Comparison of ENCODE assay signal across 10 mouse cellular contexts in the genomic region with DNA sequence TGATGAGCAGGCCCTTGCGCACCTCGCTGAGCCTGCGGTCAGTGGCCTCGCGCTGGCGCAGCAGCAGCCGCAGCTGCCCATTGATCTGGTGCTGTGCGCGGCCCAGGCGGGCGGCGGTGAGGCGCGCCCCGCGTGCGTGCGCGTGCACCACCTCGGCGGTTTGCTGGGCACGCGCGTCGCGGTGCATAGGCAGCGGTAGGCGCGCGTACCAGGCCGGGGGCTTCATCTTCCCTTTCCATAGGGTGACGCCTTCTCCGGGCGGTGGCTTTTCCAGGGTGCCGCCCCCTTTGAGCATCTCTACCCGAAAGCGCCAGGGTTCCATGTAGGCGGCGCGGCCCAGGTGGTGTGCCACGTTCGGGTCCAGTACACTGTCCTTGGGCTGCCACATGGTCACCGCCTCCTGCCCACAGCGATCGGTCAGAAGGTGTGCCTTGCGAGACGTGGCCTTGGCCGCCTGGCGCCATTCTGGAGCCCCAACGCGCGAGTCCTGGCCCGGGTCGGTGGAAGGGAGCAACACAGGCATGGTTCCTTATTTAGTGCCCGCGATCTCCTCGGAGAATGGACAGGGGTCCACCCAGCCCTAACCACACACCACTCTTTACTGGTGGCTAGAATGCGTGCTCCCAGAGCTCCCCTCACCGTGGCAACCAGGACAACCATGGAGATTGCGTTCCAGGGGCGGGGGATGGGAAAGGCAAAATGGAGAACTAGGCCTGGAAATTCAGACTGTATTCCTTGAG. TPM values are rescaled to one million over a fixed set of nuclear protein-coding genes. Genes with fewer than 3 reads are reported as not detected.
DNase-seq lines count a peak whose midpoint lies in the region; ATAC-seq and TF ChIP-seq lines count a peak whose summit lies in the region.
"Had no signal": no experiment of that assay in that cellular context is flagged by ENCODE, and none has a peak within 500 bp of the region (broad histone marks: within the 10 kb centered on the region; RNA-seq: fewer than 3 reads in every experiment).

TSS of gene Ccdc105 (minus strand) at position 614 of the 740 bp plus-strand sequence.

- peak within 1 kb of the TSS; percentile 51 for H3K4me3 ChIP-seq in lung, embryonic 14.5 days (ENCODE audit: low read depth, low read length)
- peak within 1 kb of the TSS; percentile 73 for H3K4me3 ChIP-seq in embryonic facial prominence, embryonic 10.5 days
- H3K4me3 ChIP-seq in heart, embryonic 12.5 days, result peak within 1 kb of the TSS; percentile 70
- peak within 1 kb of the TSS; percentile 67 for H3K4me3 ChIP-seq in layer of hippocampus, adult 2 months
- peak within 1 kb of the TSS; percentile 29 for H3K4me3 ChIP-seq in liver, embryonic 15.5 days (replicated peaks)
- H3K4me3 ChIP-seq in thymus, adult 2 months (ENCODE audit: control insufficient read depth, insufficient read depth, low read length), result no peak within 1 kb of the TSS

- H3K4me2 ChIP-seq in lung, embryonic 14.5 days, result peak within 1 kb of the TSS; percentile 84
- H3K4me2 ChIP-seq in heart, embryonic 12.5 days, result peak within 1 kb of the TSS; percentile 98
- peak within 1 kb of the TSS; percentile 52 for H3K4me2 ChIP-seq in liver, embryonic 15.5 days

- H3K36me3 ChIP-seq in lung, embryonic 14.5 days (ENCODE audit: insufficient read depth), result no peaks in the 10 kb centered on the region
- H3K36me3 ChIP-seq in embryonic facial prominence, embryonic 10.5 days (replicated peaks), result no peaks in the 10 kb centered on the region
- H3K36me3 ChIP-seq in heart, embryonic 12.5 days, result no peaks in the 10 kb centered on the region
- H3K36me3 ChIP-seq in liver, embryonic 15.5 days (replicated peaks), result no peaks in the 10 kb centered on the region
- no peaks in the 10 kb centered on the region for H3K36me3 ChIP-seq in thymus, adult 2 months (ENCODE audit: control insufficient read depth, insufficient read depth, low read length)
- H3K36me3 ChIP-seq: G1E had no signal

- no peaks in the 10 kb centered on the region for H3K4me1 ChIP-seq in lung, embryonic 14.5 days (ENCODE audit: insufficient read depth)
- peaks cover 22% of the 10 kb centered on the region for H3K4me1 ChIP-seq in embryonic facial prominence, embryonic 10.5 days
- H3K4me1 ChIP-seq in heart, embryonic 12.5 days (replicated peaks), result peaks cover 7% of the 10 kb centered on the region
- no peaks in the 10 kb centered on the region for H3K4me1 ChIP-seq in liver, embryonic 15.5 days (replicated peaks)
- no peaks in the 10 kb centered on the region for H3K4me1 ChIP-seq in thymus, adult 2 months (replicated peaks; ENCODE audit: control insufficient read depth, insufficient read depth, low read length)

- H3K27me3 ChIP-seq in lung, embryonic 14.5 days (ENCODE audit: insufficient read depth, low read length), result no peaks in the 10 kb centered on the region
- H3K27me3 ChIP-seq in embryonic facial prominence, embryonic 10.5 days (replicated peaks; ENCODE audit: low read depth, poor library complexity, severe bottlenecking), result peaks cover 26% of the 10 kb centered on the region
- peaks cover 34% of the 10 kb centered on the region for H3K27me3 ChIP-seq in heart, embryonic 12.5 days (replicated peaks)
- H3K27me3 ChIP-seq in liver, embryonic 15.5 days, result peaks cover 28% of the 10 kb centered on the region
- H3K27me3 ChIP-seq in thymus, adult 2 months (ENCODE audit: control insufficient read depth, insufficient read depth, low read length), result no peaks in the 10 kb centered on the region; the same call in 1 of the 2 replicates

- peak; percentile 93 for DNase-seq in lung, embryonic 14.5 days
- no peak for DNase-seq in lung, postnatal 25 days (ENCODE audit: low spot score)
- peak; percentile 91 for DNase-seq in embryonic facial prominence, embryonic 10.5 days (ENCODE audit: low spot score)
- peak; percentile 77 to 81 for DNase-seq in layer of hippocampus, adult 2 months (ENCODE audit: low spot score in 2 of 2)
- DNase-seq in retina, embryonic 14.5 days (ENCODE audit: low spot score), result peak; percentile 86
- DNase-seq in thymus, adult 2 months, result no peak

- H3K9me3 ChIP-seq in lung, embryonic 14.5 days (ENCODE audit: low read depth, low read length), result no peaks in the 10 kb centered on the region
- H3K9me3 ChIP-seq in embryonic facial prominence, embryonic 10.5 days, result no peaks in the 10 kb centered on the region
- no peaks in the 10 kb centered on the region for H3K9me3 ChIP-seq in heart, embryonic 12.5 days (replicated peaks)
- no peaks in the 10 kb centered on the region for H3K9me3 ChIP-seq in liver, embryonic 15.5 days (replicated peaks)

- peak within 1 kb of the TSS; percentile 69 for H3K9ac ChIP-seq in lung, embryonic 14.5 days
- peak within 1 kb of the TSS; percentile 76 for H3K9ac ChIP-seq in heart, embryonic 12.5 days
- no peak within 1 kb of the TSS for H3K9ac ChIP-seq in liver, embryonic 15.5 days

- ATAC-seq in lung, embryonic 14.5 days (ENCODE audit: insufficient read depth), result peak; percentile 96
- ATAC-seq in heart, embryonic 12.5 days (ENCODE audit: insufficient number of reproducible peaks, low FRiP score), result peak; percentile 82
- ATAC-seq in liver, embryonic 15.5 days (ENCODE audit: insufficient read depth), result no peak

- 1% methylated on average over 50 of the region's 61 CpGs for WGBS in lung, embryonic 14.5 days
- 1% methylated on average over 61 of the region's 61 CpGs for WGBS in embryonic facial prominence, embryonic 10.5 days
- WGBS in heart, embryonic 12.5 days, result 1% methylated on average over 61 of the region's 61 CpGs
- 3% methylated on average over 60 of the region's 61 CpGs for WGBS in liver, embryonic 15.5 days (ENCODE audit: insufficient replicate concordance)
- 5% methylated on average over 61 of the region's 61 CpGs for WGBS in thymus, adult 2 months

- H3K27ac ChIP-seq in lung, embryonic 14.5 days (ENCODE audit: low read depth), result peak within 1 kb of the TSS; percentile 56
- H3K27ac ChIP-seq in embryonic facial prominence, embryonic 10.5 days (replicated peaks), result peak within 1 kb of the TSS; percentile 91
- H3K27ac ChIP-seq in heart, embryonic 12.5 days (ENCODE audit: poor library complexity, severe bottlenecking), result 0 out of 2 replicates have a peak within 1 kb of the TSS, but pooled peaks have one; percentile 12
- H3K27ac ChIP-seq in layer of hippocampus, adult 2 months, result peak within 1 kb of the TSS; percentile 94
- H3K27ac ChIP-seq in liver, embryonic 15.5 days (replicated peaks), result no peak within 1 kb of the TSS
- no peak within 1 kb of the TSS for H3K27ac ChIP-seq in thymus, adult 2 months (ENCODE audit: control insufficient read depth, insufficient read depth, low read length)

- TF ChIP-seq CTCF in lung, embryonic 14.5 days (IDR thresholded peaks at IDR 0.05; ENCODE audit: low read depth), result no peak
- no peak for TF ChIP-seq CTCF in layer of hippocampus, adult 2 months (conservative IDR thresholded peaks at IDR 0.05)
- no peak for TF ChIP-seq CTCF in thymus, adult 2 months (IDR thresholded peaks at IDR 0.05; ENCODE audit: borderline replicate concordance, control insufficient read depth, extremely low read depth, insufficient read depth, low read length, poor library complexity)

- no peak for TF ChIP-seq POLR2A in thymus, adult 2 months (IDR thresholded peaks at IDR 0.05; ENCODE audit: control insufficient read depth, extremely low read depth, insufficient read depth, low read length, poor library complexity)

RNA-seq across cellular contexts. Expression of gene Ccdc105, which starts in this region (rescaled TPM):
- 0.18 and 0.21 TPM in 2 replicates for polyA plus RNA-seq in lung, embryonic 14.5 days (2014; fragmentation: Nextera tagmentation; extraction: Ambion mirVana)
- 0.13 and 0.16 TPM in 2 replicates for polyA plus RNA-seq in embryonic facial prominence, embryonic 10.5 days (2016; fragmentation: Nextera tagmentation; extraction: Ambion mirVana)
- not detected in 2 replicates for polyA plus RNA-seq in heart, embryonic 12.5 days (2016; fragmentation: Nextera tagmentation; extraction: Ambion mirVana)
- total RNA-seq in layer of hippocampus, adult 2 months (2021), result under 1 TPM; 0.81 to 0.84 TPM
- polyA plus RNA-seq in liver, embryonic 15.5 days (2015; fragmentation: Nextera tagmentation; extraction: Ambion mirVana), result not detected in 2 replicates
- 0.13 TPM in 1 of 2 replicates, not detected in the other for polyA plus RNA-seq in thymus, adult 2 months (2012; rRNA removed)
- total RNA-seq: G1E; neutrophil, adult 5-6 weeks had no signal
- polyA plus RNA-seq: G1E had no signal

Comparison
In these comparisons a context has a peak if more than half of its experiments do, and no peak if none do; other contexts are left out.
1. Peak in DNase-seq, ATAC-seq, H3K4me3 ChIP-seq, H3K27ac ChIP-seq, H3K9ac ChIP-seq and H3K4me2 ChIP-seq in lung, embryonic 14.5 days; RNA of the gene not detected or under 1 TPM.
2. Peak in DNase-seq, H3K4me3 ChIP-seq and H3K27ac ChIP-seq in embryonic facial prominence, embryonic 10.5 days; RNA of the gene not detected or under 1 TPM.
3. Peak in ATAC-seq, H3K4me3 ChIP-seq, H3K27ac ChIP-seq, H3K9ac ChIP-seq and H3K4me2 ChIP-seq in heart, embryonic 12.5 days; RNA of the gene not detected or under 1 TPM.
4. Peak in DNase-seq, H3K4me3 ChIP-seq and H3K27ac ChIP-seq in layer of hippocampus, adult 2 months; RNA of the gene not detected or under 1 TPM.